Mouse (Mus musculus): ENCODE data around the gene Arid5b. TPM values are rescaled to one million over a fixed set of nuclear protein-coding genes. Genes with fewer than 3 reads are reported as not detected.

Arid5b gene
- total RNA-seq, 2 experiments from 2014 or later: 19.1 to 22.8 TPM

DNA sequence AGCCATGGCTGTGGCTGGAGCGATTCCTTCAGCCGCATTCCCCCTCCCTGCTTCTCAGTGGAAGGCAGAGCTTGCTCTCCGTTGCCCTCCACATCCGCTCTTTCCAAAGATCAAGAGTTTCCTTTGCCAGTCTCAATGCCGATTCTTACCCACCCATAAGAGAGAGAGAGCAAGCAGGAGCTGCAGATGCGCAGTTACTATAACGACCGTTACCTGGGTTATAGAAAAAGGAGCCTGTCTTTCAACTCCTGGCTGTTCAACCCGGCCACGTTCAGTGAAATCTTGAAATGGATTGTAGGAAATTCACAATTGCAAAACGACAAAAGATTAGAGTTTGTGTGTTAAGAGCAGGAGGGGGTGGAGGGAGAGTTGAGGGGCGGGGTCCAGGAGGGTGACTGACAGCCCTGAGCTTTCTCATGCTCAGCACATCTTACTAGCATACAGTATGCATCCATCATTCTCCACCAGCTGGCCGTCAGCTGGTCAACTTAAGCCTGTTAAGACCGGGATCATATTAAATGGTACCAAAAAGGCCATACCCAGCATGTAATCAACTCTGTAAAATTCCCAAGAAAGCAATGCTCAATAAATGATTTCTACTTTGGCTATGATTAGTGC lies 227.1 kb downstream of the Arid5b start:
- DNase-seq: no peak

DNA sequence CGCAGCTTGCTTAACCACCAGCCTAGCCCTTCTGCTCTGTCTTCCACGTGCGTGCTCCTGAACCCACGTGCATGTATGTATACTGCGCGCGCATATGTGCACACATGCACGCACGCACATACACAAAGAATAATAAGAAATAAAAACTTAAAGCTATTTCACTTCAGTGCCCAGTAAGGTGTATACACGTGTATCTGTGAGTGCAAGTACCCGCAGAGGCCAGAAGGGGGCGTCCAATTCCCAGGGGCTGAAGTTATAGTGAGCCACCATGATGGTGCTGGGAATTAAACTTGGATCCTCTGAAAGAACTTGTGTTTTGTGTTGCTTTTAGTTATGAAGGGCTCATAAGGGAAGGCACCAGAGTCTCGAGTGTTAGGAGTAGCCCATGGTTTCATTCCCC lies 227.7 kb downstream of the Arid5b start:
- no peak for DNase-seq

DNA sequence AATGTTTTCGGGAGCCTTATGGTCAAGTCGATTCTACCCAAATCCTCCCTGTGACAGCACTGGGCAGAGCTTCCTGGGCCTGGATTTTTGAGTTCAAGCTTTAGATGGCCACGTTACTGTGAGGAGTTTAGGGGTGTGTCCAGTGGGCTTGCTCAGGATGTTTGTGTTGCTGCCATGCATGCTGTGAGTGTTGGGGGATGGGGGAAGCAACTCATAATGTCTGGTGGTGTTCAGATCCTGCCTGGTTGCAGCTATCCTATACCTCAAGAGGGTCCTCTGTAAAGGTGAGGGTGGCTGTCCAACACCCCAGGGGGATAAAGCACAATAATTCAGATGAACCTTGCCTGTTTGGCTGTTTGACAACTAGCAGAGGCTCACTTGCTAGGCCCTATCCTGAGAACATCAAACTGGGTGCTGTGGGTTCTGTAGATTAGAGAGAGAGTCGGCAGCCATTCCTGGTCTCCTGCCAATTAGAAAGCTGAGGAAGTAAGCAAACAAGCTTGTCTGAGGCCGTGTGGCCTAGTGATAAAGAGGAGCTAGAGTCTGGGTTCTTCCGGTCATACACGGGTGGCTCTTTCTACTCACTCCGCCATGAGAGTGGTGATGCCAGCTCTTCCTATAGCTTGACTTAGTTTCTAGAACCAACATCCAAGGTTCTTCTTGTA lies 229.8 kb downstream of the Arid5b start:
- no peak for DNase-seq

DNA sequence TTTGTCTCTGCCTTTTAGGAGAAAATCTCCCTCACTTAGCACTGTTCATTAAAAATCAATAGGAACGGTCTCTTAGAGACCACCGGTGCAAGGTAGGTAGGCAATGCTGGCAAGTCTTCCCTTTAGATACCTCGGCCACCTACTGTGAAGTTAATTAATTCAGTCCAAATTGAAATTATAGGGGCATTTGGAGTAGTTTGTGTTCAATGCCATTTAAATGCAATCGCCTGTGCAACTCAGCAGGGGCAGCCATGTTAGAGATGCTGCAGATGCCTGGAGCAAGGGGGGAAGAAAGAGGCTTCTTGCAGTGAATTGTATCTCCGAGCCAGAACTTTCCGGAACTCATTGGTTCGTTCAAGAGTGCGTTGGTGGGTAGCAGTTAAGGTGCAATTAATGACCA lies 233.7 kb downstream of the Arid5b start:
- DNase-seq: no peak

DNA sequence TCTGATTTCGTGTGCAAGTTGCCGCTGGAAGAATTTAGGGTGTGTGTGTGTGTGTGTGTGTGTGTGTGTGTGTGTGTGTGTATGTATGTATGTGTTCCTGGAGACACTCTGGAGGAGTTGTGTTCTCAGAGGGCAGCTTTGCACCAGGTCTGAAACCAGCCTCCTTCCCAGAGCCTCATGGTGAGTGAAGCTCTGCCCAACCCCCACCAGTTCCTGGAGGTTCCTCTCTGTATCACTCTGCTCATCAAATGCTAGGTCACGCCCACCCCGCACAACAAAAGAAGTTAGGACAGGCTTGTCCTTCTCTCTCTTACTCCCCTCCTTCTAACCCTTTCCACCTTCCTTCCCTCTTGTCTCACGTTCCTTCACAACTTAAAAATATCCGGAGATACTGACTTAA lies 234.6 kb downstream of the Arid5b start:
- no peak for DNase-seq

Data from heart, adult 18-20 months (tissue).